Mouse (Mus musculus): ENCODE results near the gene Nisch. TPM values are rescaled to one million over a fixed set of nuclear protein-coding genes. Genes with fewer than 3 reads are reported as not detected.

Nisch gene
- polyA plus RNA-seq, 1 experiment from 2014 or later: 401 TPM

DNA sequence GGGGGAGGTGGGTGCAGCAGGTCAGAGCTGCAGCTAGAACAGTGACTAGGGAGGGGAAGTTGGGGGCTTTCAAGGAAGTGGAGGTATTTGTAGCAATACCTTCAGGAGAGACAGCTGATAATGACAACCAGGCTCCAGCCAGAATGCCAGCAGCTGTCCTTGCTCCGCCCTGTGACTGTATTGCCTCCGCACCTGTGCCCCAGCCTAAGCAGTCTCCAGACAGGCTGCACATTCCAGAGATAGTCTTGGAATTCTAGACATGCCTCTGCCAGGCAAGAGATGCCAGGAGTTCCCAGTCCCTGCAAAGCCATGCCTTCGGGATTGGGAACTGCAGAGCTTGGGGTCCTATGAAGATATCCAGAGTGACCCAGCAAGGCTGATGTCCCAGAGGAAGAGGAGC lies 4.2 kb downstream of the Nisch start:
- no peak for DNase-seq (ENCODE audit: extremely low spot score, low spot score)
- no peaks in the 10 kb centered on the region for H3K36me3 ChIP-seq (replicated peaks)
- no peaks in the 10 kb centered on the region for H3K9me3 ChIP-seq
- H3K27ac ChIP-seq: no peak overlapping the region
- H3K27me3 ChIP-seq (ENCODE audit: poor library complexity, severe bottlenecking): peaks cover 21% of the 10 kb centered on the region
- WGBS: 83% methylated on average over 3 of the region's 3 CpGs
- H3K4me1 ChIP-seq: peaks cover 27% of the 10 kb centered on the region
- H3K4me3 ChIP-seq: no peak overlapping the region

- 88% methylated on average over 6 of the region's 6 CpGs for WGBS
- Histone ChIP-seq H3K27me3 (ENCODE audit: poor library complexity, severe bottlenecking) (peaks cover 20% of the 10 kb centered on the region), H3K4me1 (peaks cover 26% of the 10 kb centered on the region), H3K9me3 (no peaks in the 10 kb centered on the region), H3K4me3 (no peak overlapping the region), H3K36me3 (replicated peaks) (no peaks in the 10 kb centered on the region), H3K27ac (no peak overlapping the region)
- no peak for DNase-seq (ENCODE audit: extremely low spot score, low spot score)
Observed at GRCm38 (mm10) chr14:31211854-31212253, 4.9 kb downstream of the Nisch start.

DNA sequence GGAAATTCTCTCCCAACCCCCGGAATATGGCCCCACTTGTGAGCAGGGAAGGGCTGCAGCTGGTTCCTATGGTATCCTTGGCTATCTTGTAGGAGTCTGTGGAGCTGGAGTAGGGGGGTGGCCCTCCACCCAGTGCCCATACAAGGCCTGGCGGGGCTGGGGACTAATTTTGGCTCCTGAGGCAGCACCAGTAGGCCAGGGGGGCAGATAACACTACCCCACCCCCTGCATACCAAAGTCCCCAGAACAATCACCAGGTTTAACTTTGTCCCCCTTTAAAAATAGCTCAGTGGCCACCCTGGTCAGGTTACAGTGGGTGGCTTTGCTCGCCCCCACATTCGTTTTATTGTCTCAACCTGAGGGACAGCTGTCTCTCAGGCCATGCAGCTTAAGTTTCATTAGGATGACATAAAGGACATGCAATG lies 7.6 kb downstream of the Nisch start:
- H3K9me3 ChIP-seq: no peaks in the 10 kb centered on the region
- 72% methylated on average over 4 of the region's 4 CpGs for WGBS
- no peak for DNase-seq (ENCODE audit: extremely low spot score, low spot score)

DNA sequence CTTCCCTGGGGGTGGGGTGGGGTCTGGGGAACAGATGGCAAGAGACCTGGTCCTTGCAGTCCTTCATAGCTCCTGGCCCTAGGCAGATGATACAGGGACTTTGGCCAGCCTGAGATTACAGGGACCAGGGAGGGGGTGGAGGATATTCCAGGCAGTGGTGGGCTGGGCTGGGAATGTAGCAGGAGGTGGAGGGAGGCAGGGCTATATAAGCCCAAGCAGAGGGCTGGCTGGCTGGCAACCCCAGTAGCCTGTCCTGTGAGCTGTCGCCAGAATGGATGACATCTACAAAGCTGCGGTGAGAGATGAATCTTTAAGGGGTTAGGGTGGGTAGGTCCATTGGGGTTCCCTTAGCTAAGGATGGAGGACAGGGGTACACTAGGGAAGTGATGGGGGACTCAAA lies 8.7 kb downstream of the Nisch start, which contains the start of gene Tnnc1:
Gene Tnnc1 (plus strand): TSS at position 229 of the 400 bp plus-strand sequence.
- Histone ChIP-seq H3K36me3 (replicated peaks) (peaks cover 18% of the 10 kb centered on the region), H3K27me3 (ENCODE audit: poor library complexity, severe bottlenecking) (no peaks in the 10 kb centered on the region; the same call in none of the 2 replicates), H3K9me3 (no peaks in the 10 kb centered on the region), H3K27ac (peak within 1 kb of the TSS; percentile 97), H3K4me1 (peaks cover 28% of the 10 kb centered on the region), H3K4me3 (peak within 1 kb of the TSS; percentile 85)
- 95% methylated on average over 2 of the region's 2 CpGs for WGBS
- no peak for DNase-seq (ENCODE audit: extremely low spot score, low spot score)

More for the DNA sequence above, 7.6 kb downstream of the Nisch start:
- H3K36me3 ChIP-seq (replicated peaks): peaks cover 7% of the 10 kb centered on the region
- peaks cover 25% of the 10 kb centered on the region for H3K4me1 ChIP-seq
- H3K27me3 ChIP-seq (ENCODE audit: poor library complexity, severe bottlenecking): peaks cover under 1% of the 10 kb centered on the region
- no peak overlapping the region for H3K4me3 ChIP-seq
- no peak overlapping the region for H3K27ac ChIP-seq

DNA sequence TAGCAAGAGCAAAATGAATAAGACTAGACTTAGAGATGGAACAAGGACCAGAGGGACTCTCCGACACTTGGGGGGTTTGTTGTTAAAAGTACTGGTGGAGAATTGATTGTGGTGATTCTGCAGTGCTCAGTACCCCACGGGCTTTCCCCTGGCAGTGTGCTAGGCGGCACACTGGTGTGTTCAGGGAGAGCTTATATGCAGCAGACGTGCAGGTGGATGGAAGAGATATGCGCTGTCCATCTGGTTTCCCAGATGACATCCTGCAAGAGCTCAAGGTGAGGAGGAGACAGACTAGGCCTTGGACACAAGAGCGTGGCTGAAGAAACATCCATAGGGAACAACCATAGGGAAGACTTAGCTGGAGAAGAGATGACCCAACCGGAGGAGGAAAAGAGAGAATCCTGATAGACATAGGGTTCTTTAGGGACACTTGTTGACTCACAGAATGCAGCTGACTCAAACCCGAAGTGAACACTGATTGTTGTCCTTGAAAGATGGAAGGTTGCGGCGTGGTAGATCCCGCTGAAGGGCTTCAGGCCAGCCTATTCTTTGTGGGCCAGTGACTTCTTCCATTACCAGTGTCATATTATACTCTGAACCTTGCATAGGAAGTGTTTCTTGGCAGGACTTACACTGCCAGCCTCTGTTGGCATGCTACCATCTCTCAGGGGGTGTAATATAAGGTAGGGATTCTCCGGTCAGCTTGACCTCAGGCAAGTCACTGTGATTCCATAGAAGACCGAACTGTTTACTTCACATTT lies 9.5 kb downstream of the Nisch start:
- Histone ChIP-seq H3K4me1 (peaks cover 28% of the 10 kb centered on the region), H3K27ac (peak overlapping the region; percentile 97), H3K27me3 (ENCODE audit: poor library complexity, severe bottlenecking) (no peaks in the 10 kb centered on the region; the same call in none of the 2 replicates), H3K36me3 (replicated peaks) (peaks cover 26% of the 10 kb centered on the region), H3K4me3 (peak overlapping the region; percentile 85), H3K9me3 (no peaks in the 10 kb centered on the region)
- DNase-seq (ENCODE audit: extremely low spot score, low spot score): no peak
- WGBS: 82% methylated on average over 13 of the region's 13 CpGs

DNA sequence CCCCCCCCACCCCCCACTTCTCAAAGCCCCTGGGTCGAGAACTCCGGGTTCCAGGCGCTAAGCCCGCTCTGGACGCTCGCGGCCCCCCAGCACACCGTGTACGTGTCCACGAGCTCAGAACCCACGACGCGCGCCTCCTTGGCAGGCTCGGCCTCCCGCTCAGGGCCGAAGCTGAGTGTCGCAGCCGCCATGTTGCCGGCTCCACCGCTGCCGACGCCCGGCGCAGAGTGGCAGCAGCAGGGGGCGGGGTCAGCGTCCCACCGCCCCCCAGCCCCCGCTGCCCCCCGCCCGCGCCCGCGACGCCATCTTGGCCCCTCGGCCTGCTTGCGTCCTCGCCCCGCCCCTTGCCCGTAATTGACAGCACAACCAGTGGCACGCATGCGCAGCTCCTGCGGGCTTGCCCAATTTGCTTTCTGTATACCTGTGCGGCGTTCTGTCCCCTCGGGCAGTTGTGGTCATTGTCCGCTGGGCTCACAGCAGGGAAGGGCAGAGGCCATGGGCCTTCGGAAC lies 10.2 kb downstream of the Nisch start:
- DNase-seq (ENCODE audit: extremely low spot score, low spot score): peak; percentile 93
- Histone ChIP-seq H3K9me3 (no peaks in the 10 kb centered on the region), H3K4me1 (peaks cover 28% of the 10 kb centered on the region), H3K4me3 (peak overlapping the region; percentile 85), H3K36me3 (replicated peaks) (peaks cover 33% of the 10 kb centered on the region), H3K27ac (peak overlapping the region; percentile 97), H3K27me3 (ENCODE audit: poor library complexity, severe bottlenecking) (no peaks in the 10 kb centered on the region; the same call in none of the 2 replicates)
- under 1% methylated on average over 48 of the region's 48 CpGs for WGBS

- 2% methylated on average over 39 of the region's 39 CpGs for WGBS
- Histone ChIP-seq H3K9me3 (no peaks in the 10 kb centered on the region), H3K4me3 (peak overlapping the region; percentile 85), H3K27ac (peak overlapping the region; percentile 97), H3K36me3 (replicated peaks) (peaks cover 41% of the 10 kb centered on the region), H3K27me3 (ENCODE audit: poor library complexity, severe bottlenecking) (no peaks in the 10 kb centered on the region; the same call in none of the 2 replicates), H3K4me1 (peaks cover 28% of the 10 kb centered on the region)
- peak; percentile 62 for DNase-seq (ENCODE audit: extremely low spot score, low spot score)
Observed at GRCm38 (mm10) chr14:31205562-31206467, 10.9 kb downstream of the Nisch start.

GRCm38 (mm10) chr14:31205244-31205561 lies 11.5 kb downstream of the Nisch start:
- Histone ChIP-seq H3K27ac (peak overlapping the region; percentile 97), H3K36me3 (replicated peaks) (peaks cover 47% of the 10 kb centered on the region), H3K9me3 (no peaks in the 10 kb centered on the region), H3K4me3 (peak overlapping the region; percentile 85), H3K27me3 (ENCODE audit: poor library complexity, severe bottlenecking) (no peaks in the 10 kb centered on the region; the same call in none of the 2 replicates), H3K4me1 (peaks cover 28% of the 10 kb centered on the region)
- DNase-seq (ENCODE audit: extremely low spot score, low spot score): no peak
- 32% methylated on average over 8 of the region's 8 CpGs for WGBS

DNA sequence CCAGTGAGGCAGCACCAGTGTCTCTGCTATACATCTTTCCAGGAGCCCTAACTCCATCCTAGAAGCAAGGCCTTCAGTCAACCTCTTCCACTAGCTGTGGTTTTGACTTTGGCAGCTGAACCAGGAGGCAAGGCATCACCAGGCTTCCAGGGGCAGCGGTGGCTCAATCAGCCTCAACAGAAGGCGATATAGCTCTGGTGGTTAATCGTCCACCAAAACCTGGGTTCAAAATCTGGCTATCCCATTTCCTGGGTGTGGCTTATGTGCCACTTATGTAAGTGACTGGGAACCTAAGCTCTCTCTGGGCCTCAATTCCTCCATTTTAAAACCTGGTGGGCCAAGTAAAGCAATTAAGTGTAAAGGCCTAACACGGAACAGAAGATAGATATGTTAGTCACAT lies 11.9 kb downstream of the Nisch start:
- Histone ChIP-seq H3K4me1 (peaks cover 28% of the 10 kb centered on the region), H3K9me3 (no peaks in the 10 kb centered on the region), H3K4me3 (peak overlapping the region; percentile 85), H3K27me3 (ENCODE audit: poor library complexity, severe bottlenecking) (no peaks in the 10 kb centered on the region; the same call in 1 of the 2 replicates), H3K27ac (peak overlapping the region; percentile 97), H3K36me3 (replicated peaks) (peaks cover 50% of the 10 kb centered on the region)
- no peak for DNase-seq (ENCODE audit: extremely low spot score, low spot score)
- 84% methylated on average over 4 of the region's 4 CpGs for WGBS

DNA sequence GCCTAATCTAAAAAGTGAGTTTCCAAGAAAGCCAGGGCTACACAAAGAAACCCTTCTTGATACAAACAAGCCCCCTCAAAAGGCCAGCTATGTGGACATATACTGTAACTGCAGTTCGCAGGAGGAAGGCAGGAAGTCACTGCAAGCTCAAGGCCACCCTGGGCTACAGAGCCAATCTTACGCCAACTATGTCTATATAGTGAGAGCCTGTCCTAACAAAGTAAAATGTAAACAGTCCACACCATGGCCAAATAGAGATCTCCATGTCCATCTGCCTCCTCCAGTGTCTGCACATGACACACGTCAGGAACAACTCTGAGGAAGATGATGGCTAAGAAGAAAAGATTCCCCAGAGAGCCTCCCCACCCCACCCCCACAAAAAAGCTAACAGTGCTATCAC lies 16.7 kb downstream of the Nisch start:
- DNase-seq (ENCODE audit: extremely low spot score, low spot score): no peak

GRCm38 (mm10) chr14:31199599-31199998 lies 17.1 kb downstream of the Nisch start:
- peaks cover 100% of the 10 kb centered on the region for H3K36me3 ChIP-seq (replicated peaks)
- 95% methylated on average over 7 of the region's 7 CpGs for WGBS
- no peaks in the 10 kb centered on the region for H3K27me3 ChIP-seq (ENCODE audit: poor library complexity, severe bottlenecking)
- no peak overlapping the region for H3K4me3 ChIP-seq
- H3K4me1 ChIP-seq: peaks cover 13% of the 10 kb centered on the region
- H3K27ac ChIP-seq: no peak overlapping the region
- H3K9me3 ChIP-seq: no peaks in the 10 kb centered on the region
- DNase-seq (ENCODE audit: extremely low spot score, low spot score): no peak

More for the DNA sequence above, 16.7 kb downstream of the Nisch start:
- Histone ChIP-seq H3K9me3 (no peaks in the 10 kb centered on the region), H3K4me1 (peaks cover 17% of the 10 kb centered on the region), H3K36me3 (replicated peaks) (peaks cover 98% of the 10 kb centered on the region), H3K27me3 (ENCODE audit: poor library complexity, severe bottlenecking) (no peaks in the 10 kb centered on the region), H3K27ac (no peak overlapping the region), H3K4me3 (no peak overlapping the region)
- 88% methylated on average over 3 of the region's 3 CpGs for WGBS

GRCm38 (mm10) chr14:31197547-31198516 lies 18.9 kb downstream of the Nisch start:
- Histone ChIP-seq H3K9me3 (no peaks in the 10 kb centered on the region), H3K27me3 (ENCODE audit: poor library complexity, severe bottlenecking) (no peaks in the 10 kb centered on the region), H3K4me3 (no peak overlapping the region), H3K4me1 (peaks cover 5% of the 10 kb centered on the region; the same call in 1 of the 2 replicates), H3K27ac (no peak overlapping the region), H3K36me3 (replicated peaks) (peaks cover 100% of the 10 kb centered on the region)
- 88% methylated on average over 16 of the region's 16 CpGs for WGBS
- DNase-seq (ENCODE audit: extremely low spot score, low spot score): no peak

All from forebrain, embryonic 10.5 days (tissue).